Mouse (Mus musculus) retina, postnatal 1 day (tissue): ENCODE results near the gene Ankrd44.
A peak's percentile ranks its signal among the peaks of the same experiment; 100 is the strongest.

Experiments
- DNase-seq: peaks from one replicate; pipeline ENCODE4 v3.0.0-alpha.2; 2012

Ankrd44 gene

GRCm38 (mm10) chr1:54807832-54808231 lies 118.4 kb downstream of the Ankrd44 start:
- DNase-seq: no peak

- no peak for DNase-seq
Measured at GRCm38 (mm10) chr1:54806116-54806850, 119.9 kb downstream of the Ankrd44 start.

- DNase-seq: no peak
Measured at GRCm38 (mm10) chr1:54804406-54804805, 121.8 kb downstream of the Ankrd44 start.

- DNase-seq: peak; percentile 18
Measured at GRCm38 (mm10) chr1:54802703-54803102, 123.5 kb downstream of the Ankrd44 start.

- DNase-seq: no peak
Measured at GRCm38 (mm10) chr1:54801256-54801655, 124.9 kb downstream of the Ankrd44 start.

GRCm38 (mm10) chr1:54799421-54799820 lies 126.8 kb downstream of the Ankrd44 start:
- DNase-seq: no peak

GRCm38 (mm10) chr1:54798415-54798814 lies 127.8 kb downstream of the Ankrd44 start:
- no peak for DNase-seq

GRCm38 (mm10) chr1:54794709-54795108 lies 131.5 kb downstream of the Ankrd44 start:
- no peak for DNase-seq

GRCm38 (mm10) chr1:54791406-54791805 lies 134.8 kb downstream of the Ankrd44 start:
- DNase-seq: no peak

GRCm38 (mm10) chr1:54789327-54789960 lies 136.7 kb downstream of the Ankrd44 start:
- DNase-seq: no peak

- DNase-seq: no peak
Measured at GRCm38 (mm10) chr1:54788337-54788736, 137.8 kb downstream of the Ankrd44 start.

- DNase-seq: no peak
Measured at GRCm38 (mm10) chr1:54778151-54778550, 148.0 kb downstream of the Ankrd44 start.

GRCm38 (mm10) chr1:54777104-54777503 lies 149.1 kb downstream of the Ankrd44 start:
- DNase-seq: no peak

GRCm38 (mm10) chr1:54776116-54776515 lies 150.1 kb downstream of the Ankrd44 start:
- DNase-seq: no peak

- no peak for DNase-seq
Measured at GRCm38 (mm10) chr1:54772843-54773242, 153.3 kb downstream of the Ankrd44 start.

- no peak for DNase-seq
Measured at GRCm38 (mm10) chr1:54771471-54771870, 154.7 kb downstream of the Ankrd44 start.

GRCm38 (mm10) chr1:54767221-54767620 lies 159.0 kb downstream of the Ankrd44 start:
- no peak for DNase-seq

- no peak for DNase-seq
Measured at GRCm38 (mm10) chr1:54765632-54766238, 160.5 kb downstream of the Ankrd44 start.

- DNase-seq: no peak
Measured at GRCm38 (mm10) chr1:54762216-54762807, 163.9 kb downstream of the Ankrd44 start.

- DNase-seq: no peak
Measured at GRCm38 (mm10) chr1:54759841-54760240, 166.3 kb downstream of the Ankrd44 start.

GRCm38 (mm10) chr1:54757291-54757690 lies 168.9 kb downstream of the Ankrd44 start:
- DNase-seq: no peak

GRCm38 (mm10) chr1:54755690-54756365 lies 170.4 kb downstream of the Ankrd44 start:
- no peak for DNase-seq

GRCm38 (mm10) chr1:54749961-54750360 lies 176.2 kb downstream of the Ankrd44 start:
- DNase-seq: no peak
